Mouse (Mus musculus) kidney, adult 2 months (tissue): Measurements from ENCODE around the gene Ahcyl1. TPM values are rescaled to one million over a fixed set of nuclear protein-coding genes. Genes with fewer than 3 reads are reported as not detected.

Experiments
- DNase-seq: peaks from one replicate; pipeline ENCODE4 v3.0.0; 2021
- H3K27ac ChIP-seq: fragments of 200-500 bp; 2 replicates; pipeline ENCODE4 v1.5.1; 2012; ENCODE audit warnings: low read depth, low read length, control low read depth, inconsistent platforms; ENCODE audit not compliant: insufficient read depth
- H3K27me3 ChIP-seq: fragments of 200-500 bp; replicated peaks from 2 replicates; pipeline ENCODE4 v1.6.1; 2012; ENCODE audit warnings: mild to moderate bottlenecking, moderate library complexity, low read length, inconsistent platforms; ENCODE audit not compliant: control insufficient read depth, insufficient read depth
- H3K36me3 ChIP-seq: fragments of 200-500 bp; 2 replicates; pipeline ENCODE4 v1.6.1; 2012; ENCODE audit warnings: mild to moderate bottlenecking, moderate library complexity, low read length, inconsistent platforms; ENCODE audit not compliant: control insufficient read depth, insufficient read depth
- H3K4me1 ChIP-seq: fragments of 200-500 bp; 2 replicates; pipeline ENCODE4 v1.6.1; 2011; ENCODE audit warnings: low read length; ENCODE audit not compliant: control insufficient read depth, insufficient read depth
- H3K4me3 ChIP-seq: fragments of 200-500 bp; 2 replicates; pipeline ENCODE4 v1.5.1; 2011; ENCODE audit warnings: mild to moderate bottlenecking, low read depth, low read length, control low read depth; ENCODE audit not compliant: insufficient read depth
- CTCF ChIP-seq: fragments of 200-500 bp; conservative IDR thresholded peaks from 2 replicates; pipeline ENCODE4 v1.5.1; 2011; ENCODE audit warnings: low read depth, mild to moderate bottlenecking, control low read depth, low read length, moderate library complexity, mixed read lengths; ENCODE audit not compliant: insufficient read depth, insufficient read length
- POLR2A ChIP-seq: fragments of 200-500 bp; IDR thresholded peaks from one replicate; pipeline ENCODE4 v1.6.1; 2011; ENCODE audit warnings: low read depth, low read length, control low read depth
- WGBS: fragments of 180-500 bp; shearing (Covaris S2); methylation state at CpG from one replicate; pipeline ENCODE4 v1.1.7; 2018; 5-methylcytosine and 5-hydroxymethylcytosine counted together
- polyA plus RNA-seq: library from polyadenylated mRNA; depleted of rRNA; stranded (reverse); fragments of >200 nt; gene quantifications from 2 replicates; pipeline ENCODE4 v1.2.3, GENCODE M21; 2012

The Ahcyl1 gene
- polyA plus RNA-seq, 1 experiment = 101 TPM

- Histone ChIP-seq H3K27ac (no peak overlapping the region), H3K27me3 (no peaks in the 10 kb centered on the region), H3K36me3 (peaks cover 15% of the 10 kb centered on the region), H3K4me1 (no peaks in the 10 kb centered on the region; the same call in 1 of the 2 replicates), H3K4me3 (no peak overlapping the region)
- no peak for TF ChIP-seq POLR2A
- TF ChIP-seq CTCF = no peak
- no peak for DNase-seq
- WGBS = 79% methylated on average over 2 of the region's 2 CpGs
Measured at GRCm38 (mm10) chr3:107671509-107671908, 24.9 kb downstream of the Ahcyl1 start.

GRCm38 (mm10) chr3:107670500-107670899 lies 25.9 kb downstream of the Ahcyl1 start:
- TF ChIP-seq POLR2A = no peak
- no peak for TF ChIP-seq CTCF
- DNase-seq = no peak
- H3K27me3 ChIP-seq = no peaks in the 10 kb centered on the region
- peaks cover 18% of the 10 kb centered on the region for H3K36me3 ChIP-seq
- no peak overlapping the region for H3K4me3 ChIP-seq
- no peak overlapping the region for H3K27ac ChIP-seq
- WGBS = 85% methylated on average over 4 of the region's 4 CpGs
- H3K4me1 ChIP-seq = no peaks in the 10 kb centered on the region; the same call in 1 of the 2 replicates

- DNase-seq = no peak
- peaks cover 21% of the 10 kb centered on the region for H3K36me3 ChIP-seq
- WGBS = 92% methylated on average over 7 of the region's 7 CpGs
- H3K27me3 ChIP-seq = no peaks in the 10 kb centered on the region
- TF ChIP-seq POLR2A (no peak), CTCF (no peak)
- H3K27ac ChIP-seq = no peak overlapping the region
- H3K4me1 ChIP-seq = peaks cover 3% of the 10 kb centered on the region; the same call in 1 of the 2 replicates
- H3K4me3 ChIP-seq = no peak overlapping the region
Measured at GRCm38 (mm10) chr3:107668786-107669185, 27.6 kb downstream of the Ahcyl1 start.

GRCm38 (mm10) chr3:107667426-107667825 lies 28.9 kb downstream of the Ahcyl1 start:
- no peaks in the 10 kb centered on the region for H3K27me3 ChIP-seq
- H3K27ac ChIP-seq = no peak overlapping the region
- peaks cover 24% of the 10 kb centered on the region for H3K36me3 ChIP-seq
- no peak overlapping the region for H3K4me3 ChIP-seq
- peak; percentile 65 for DNase-seq
- TF ChIP-seq CTCF = no peak
- no peak for TF ChIP-seq POLR2A
- H3K4me1 ChIP-seq = peaks cover 3% of the 10 kb centered on the region; the same call in 1 of the 2 replicates
- 56% methylated on average over 6 of the region's 6 CpGs for WGBS

- no peaks in the 10 kb centered on the region for H3K27me3 ChIP-seq
- peak overlapping the region; percentile 97 for H3K27ac ChIP-seq
- TF ChIP-seq POLR2A = no peak
- no peak for TF ChIP-seq CTCF
- 60% methylated on average over 1 of the region's 1 CpGs for WGBS
- DNase-seq = peak; percentile 82
- peak overlapping the region; percentile 39; the same call in 1 of the 2 replicates for H3K4me3 ChIP-seq
- peaks cover 3% of the 10 kb centered on the region; the same call in 1 of the 2 replicates for H3K4me1 ChIP-seq
- H3K36me3 ChIP-seq = peaks cover 20% of the 10 kb centered on the region
Measured at GRCm38 (mm10) chr3:107664641-107665040, 31.7 kb downstream of the Ahcyl1 start.

GRCm38 (mm10) chr3:107659000-107659399 lies 37.4 kb downstream of the Ahcyl1 start:
- Histone ChIP-seq H3K36me3 (peaks cover 5% of the 10 kb centered on the region), H3K27ac (no peak overlapping the region), H3K4me3 (no peak overlapping the region), H3K4me1 (peaks cover 3% of the 10 kb centered on the region; the same call in 1 of the 2 replicates), H3K27me3 (no peaks in the 10 kb centered on the region)
- 100% methylated on average over 1 of the region's 1 CpGs for WGBS
- no peak for TF ChIP-seq POLR2A
- no peak for TF ChIP-seq CTCF
- DNase-seq = no peak

GRCm38 (mm10) chr3:107656888-107657287 lies 39.5 kb downstream of the Ahcyl1 start:
- H3K36me3 ChIP-seq = peaks cover 2% of the 10 kb centered on the region
- no peak for DNase-seq
- TF ChIP-seq CTCF (no peak), POLR2A (no peak)
- peaks cover 3% of the 10 kb centered on the region; the same call in 1 of the 2 replicates for H3K4me1 ChIP-seq
- no peak overlapping the region for H3K27ac ChIP-seq
- H3K4me3 ChIP-seq = no peak overlapping the region
- WGBS = 53% methylated on average over 4 of the region's 4 CpGs
- no peaks in the 10 kb centered on the region for H3K27me3 ChIP-seq
